Mouse (Mus musculus): ENCODE measurements around the gene Huwe1. TPM values are rescaled to one million over a fixed set of nuclear protein-coding genes. Genes with fewer than 3 reads are reported as not detected.

Huwe1 gene
- polyA plus RNA-seq, 1 experiment from 2014 or later = 47.6 TPM

DNA sequence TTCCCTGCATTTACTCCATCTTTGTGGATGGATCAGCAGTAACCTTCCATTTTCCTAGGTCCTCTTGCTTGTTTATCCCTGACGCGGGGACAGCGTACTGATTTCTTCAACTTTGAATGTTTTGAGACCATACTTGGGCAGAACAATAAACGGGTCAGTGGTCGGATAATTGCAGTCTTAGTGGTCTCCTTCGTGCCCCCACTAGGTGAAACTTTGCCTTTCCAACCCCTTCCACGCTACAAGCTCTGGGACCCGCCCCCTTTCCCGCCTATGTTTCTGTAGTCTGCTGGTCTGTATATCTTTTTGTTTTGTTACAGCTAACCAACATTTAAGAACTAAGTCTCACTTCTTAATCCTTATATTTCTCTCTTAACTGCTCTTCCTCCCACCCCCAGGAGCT, 3.8 kb downstream of the Huwe1 start:
- Histone ChIP-seq H3K4me2 (ENCODE audit: low read length) (peak overlapping the region; percentile 57), H3K9ac (ENCODE audit: low read depth, low read length) (peak overlapping the region; percentile 75), H3K27me3 (replicated peaks; ENCODE audit: control insufficient read depth, insufficient read depth, low read length) (no peaks in the 10 kb centered on the region; the same call in 1 of the 2 replicates), H3K27ac (ENCODE audit: low read depth, low read length) (no peak overlapping the region), H3K36me3 (ENCODE audit: control insufficient read depth, insufficient read depth, low read length) (no peaks in the 10 kb centered on the region), H3K4me3 (ENCODE audit: low read length) (peak overlapping the region; percentile 60), H3K4me1 (ENCODE audit: control insufficient read depth, insufficient read depth, low read depth, low read length) (peaks cover 7% of the 10 kb centered on the region), H3K9me3 (ENCODE audit: control insufficient read depth, low read length) (no peaks in the 10 kb centered on the region)
- no peak for ATAC-seq
- WGBS = 17% methylated on average over 9 of the region's 9 CpGs

GRCm38 (mm10) chrX:151811481-151811880, 10.9 kb downstream of the Huwe1 start:
- Histone ChIP-seq H3K27me3 (replicated peaks; ENCODE audit: control insufficient read depth, insufficient read depth, low read length) (no peaks in the 10 kb centered on the region), H3K36me3 (ENCODE audit: control insufficient read depth, insufficient read depth, low read length) (no peaks in the 10 kb centered on the region), H3K9ac (ENCODE audit: low read depth, low read length) (no peak overlapping the region), H3K27ac (ENCODE audit: low read depth, low read length) (no peak overlapping the region), H3K4me3 (ENCODE audit: low read length) (no peak overlapping the region), H3K4me2 (ENCODE audit: low read length) (no peak overlapping the region), H3K9me3 (ENCODE audit: control insufficient read depth, low read length) (no peaks in the 10 kb centered on the region), H3K4me1 (ENCODE audit: control insufficient read depth, insufficient read depth, low read depth, low read length) (no peaks in the 10 kb centered on the region)
- ATAC-seq = no peak
- 73% methylated on average over 6 of the region's 6 CpGs for WGBS

GRCm38 (mm10) chrX:151813656-151814055, 13.0 kb downstream of the Huwe1 start:
- Histone ChIP-seq H3K36me3 (ENCODE audit: control insufficient read depth, insufficient read depth, low read length) (no peaks in the 10 kb centered on the region), H3K9ac (ENCODE audit: low read depth, low read length) (no peak overlapping the region), H3K27ac (ENCODE audit: low read depth, low read length) (no peak overlapping the region), H3K4me2 (ENCODE audit: low read length) (no peak overlapping the region), H3K4me3 (ENCODE audit: low read length) (no peak overlapping the region), H3K9me3 (ENCODE audit: control insufficient read depth, low read length) (no peaks in the 10 kb centered on the region), H3K27me3 (replicated peaks; ENCODE audit: control insufficient read depth, insufficient read depth, low read length) (no peaks in the 10 kb centered on the region), H3K4me1 (ENCODE audit: control insufficient read depth, insufficient read depth, low read depth, low read length) (no peaks in the 10 kb centered on the region)
- WGBS = 92% methylated on average over 1 of the region's 1 CpGs
- no peak for ATAC-seq

DNA sequence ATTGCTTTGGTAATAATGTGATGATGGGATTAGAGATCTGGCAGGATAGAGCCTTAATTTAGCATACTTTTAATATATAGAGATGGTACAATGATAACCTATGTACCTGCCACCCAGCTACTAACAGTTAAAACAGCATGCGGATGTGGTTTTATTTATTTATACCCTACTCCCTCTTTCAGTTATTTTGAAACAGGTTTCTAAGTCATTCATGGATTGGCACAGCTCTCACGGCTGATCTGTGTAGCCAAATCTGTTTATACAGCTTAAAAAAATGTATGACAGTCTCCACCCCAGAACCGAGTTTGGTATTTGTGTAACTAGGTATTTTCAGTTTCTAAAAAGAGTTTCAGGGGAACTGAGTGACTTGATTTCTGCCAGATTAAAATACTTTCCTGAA, 17.1 kb downstream of the Huwe1 start:
- H3K27me3 ChIP-seq (replicated peaks; ENCODE audit: control insufficient read depth, insufficient read depth, low read length) = no peaks in the 10 kb centered on the region
- 85% methylated on average over 3 of the region's 3 CpGs for WGBS
- ATAC-seq = no peak

DNA sequence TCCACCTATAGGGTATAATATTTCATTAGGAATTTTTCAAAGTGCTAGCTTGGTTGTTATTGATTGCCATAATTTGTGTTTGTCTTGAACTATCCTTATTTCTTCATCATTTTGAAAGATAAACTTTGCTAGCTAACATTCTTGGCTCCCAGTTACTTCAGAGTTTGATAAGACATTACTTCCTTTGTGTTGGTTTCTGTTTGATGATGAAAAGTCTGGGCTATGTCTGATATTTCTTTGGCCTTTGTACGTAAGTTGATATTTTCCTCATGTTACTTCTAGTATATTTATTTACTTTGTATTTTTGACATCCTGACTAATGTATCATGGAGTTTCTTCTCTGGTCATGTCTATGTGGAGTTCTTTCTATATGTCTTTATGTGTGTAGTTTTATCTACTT, 28.4 kb downstream of the Huwe1 start:
- Histone ChIP-seq H3K4me3 (ENCODE audit: low read length) (no peak overlapping the region), H3K27ac (ENCODE audit: low read depth, low read length) (no peak overlapping the region), H3K4me2 (ENCODE audit: low read length) (no peak overlapping the region), H3K27me3 (replicated peaks; ENCODE audit: control insufficient read depth, insufficient read depth, low read length) (no peaks in the 10 kb centered on the region; the same call in 1 of the 2 replicates), H3K9me3 (ENCODE audit: control insufficient read depth, low read length) (no peaks in the 10 kb centered on the region), H3K9ac (ENCODE audit: low read depth, low read length) (no peak overlapping the region), H3K36me3 (ENCODE audit: control insufficient read depth, insufficient read depth, low read length) (no peaks in the 10 kb centered on the region), H3K4me1 (ENCODE audit: control insufficient read depth, insufficient read depth, low read depth, low read length) (no peaks in the 10 kb centered on the region)
- no peak for ATAC-seq
- 90% methylated on average over 1 of the region's 1 CpGs for WGBS

More for the DNA sequence above, 17.1 kb downstream of the Huwe1 start:
- H3K4me3 ChIP-seq (ENCODE audit: low read length) = no peak overlapping the region
- H3K4me2 ChIP-seq (ENCODE audit: low read length) = no peak overlapping the region
- H3K36me3 ChIP-seq (ENCODE audit: control insufficient read depth, insufficient read depth, low read length) = no peaks in the 10 kb centered on the region
- no peaks in the 10 kb centered on the region for H3K9me3 ChIP-seq (ENCODE audit: control insufficient read depth, low read length)
- H3K27ac ChIP-seq (ENCODE audit: low read depth, low read length) = no peak overlapping the region
- H3K4me1 ChIP-seq (ENCODE audit: control insufficient read depth, insufficient read depth, low read depth, low read length) = no peaks in the 10 kb centered on the region
- no peak overlapping the region for H3K9ac ChIP-seq (ENCODE audit: low read depth, low read length)

GRCm38 (mm10) chrX:151831260-151831659, 30.7 kb downstream of the Huwe1 start:
- Histone ChIP-seq H3K9me3 (ENCODE audit: control insufficient read depth, low read length) (no peaks in the 10 kb centered on the region), H3K27me3 (replicated peaks; ENCODE audit: control insufficient read depth, insufficient read depth, low read length) (no peaks in the 10 kb centered on the region; the same call in 1 of the 2 replicates), H3K4me3 (ENCODE audit: low read length) (no peak overlapping the region), H3K36me3 (ENCODE audit: control insufficient read depth, insufficient read depth, low read length) (no peaks in the 10 kb centered on the region), H3K27ac (ENCODE audit: low read depth, low read length) (no peak overlapping the region), H3K9ac (ENCODE audit: low read depth, low read length) (no peak overlapping the region), H3K4me2 (ENCODE audit: low read length) (no peak overlapping the region), H3K4me1 (ENCODE audit: control insufficient read depth, insufficient read depth, low read depth, low read length) (no peaks in the 10 kb centered on the region)
- no peak for ATAC-seq

GRCm38 (mm10) chrX:151832982-151833381, 32.4 kb downstream of the Huwe1 start:
- ATAC-seq = no peak
- no peaks in the 10 kb centered on the region for H3K4me1 ChIP-seq (ENCODE audit: control insufficient read depth, insufficient read depth, low read depth, low read length)

DNA sequence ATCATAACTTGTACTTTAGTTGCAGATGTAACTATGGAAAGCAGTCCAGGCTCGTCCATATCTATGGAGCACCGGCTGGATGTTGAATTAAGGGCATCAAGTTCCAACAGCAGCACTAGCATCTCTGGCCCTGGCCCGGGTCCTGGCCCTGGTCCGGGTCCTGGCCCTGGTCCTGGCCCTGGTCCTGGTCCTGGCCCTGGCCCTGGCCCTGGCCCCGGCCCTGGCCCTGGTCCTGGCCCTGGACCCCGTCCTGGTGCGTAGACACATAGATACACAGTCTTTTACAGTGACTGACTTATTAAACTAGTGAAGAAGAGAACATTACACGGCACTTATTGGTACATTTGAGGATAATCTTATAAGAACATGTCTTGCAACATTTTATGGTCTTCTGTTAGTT, 58.8 kb downstream of the Huwe1 start:
- WGBS = 90% methylated on average over 8 of the region's 8 CpGs
- Histone ChIP-seq H3K9ac (ENCODE audit: low read depth, low read length) (no peak overlapping the region), H3K4me1 (ENCODE audit: control insufficient read depth, insufficient read depth, low read depth, low read length) (no peaks in the 10 kb centered on the region), H3K9me3 (ENCODE audit: control insufficient read depth, low read length) (no peaks in the 10 kb centered on the region), H3K36me3 (ENCODE audit: control insufficient read depth, insufficient read depth, low read length) (peaks cover 6% of the 10 kb centered on the region), H3K27ac (ENCODE audit: low read depth, low read length) (no peak overlapping the region), H3K4me2 (ENCODE audit: low read length) (no peak overlapping the region), H3K4me3 (ENCODE audit: low read length) (no peak overlapping the region), H3K27me3 (replicated peaks; ENCODE audit: control insufficient read depth, insufficient read depth, low read length) (no peaks in the 10 kb centered on the region; the same call in 1 of the 2 replicates)
- no peak for ATAC-seq

More at GRCm38 (mm10) chrX:151832982-151833381, 32.4 kb downstream of the Huwe1 start:
- Histone ChIP-seq H3K4me3 (ENCODE audit: low read length) (no peak overlapping the region), H3K36me3 (ENCODE audit: control insufficient read depth, insufficient read depth, low read length) (no peaks in the 10 kb centered on the region), H3K9ac (ENCODE audit: low read depth, low read length) (no peak overlapping the region), H3K9me3 (ENCODE audit: control insufficient read depth, low read length) (no peaks in the 10 kb centered on the region), H3K4me2 (ENCODE audit: low read length) (no peak overlapping the region), H3K27ac (ENCODE audit: low read depth, low read length) (no peak overlapping the region), H3K27me3 (replicated peaks; ENCODE audit: control insufficient read depth, insufficient read depth, low read length) (no peaks in the 10 kb centered on the region; the same call in 1 of the 2 replicates)

GRCm38 (mm10) chrX:151910692-151911091, 110.1 kb downstream of the Huwe1 start:
- Histone ChIP-seq H3K4me3 (ENCODE audit: low read length) (no peak overlapping the region), H3K4me2 (ENCODE audit: low read length) (no peak overlapping the region), H3K27me3 (replicated peaks; ENCODE audit: control insufficient read depth, insufficient read depth, low read length) (peaks cover 3% of the 10 kb centered on the region; the same call in 1 of the 2 replicates), H3K36me3 (ENCODE audit: control insufficient read depth, insufficient read depth, low read length) (peaks cover 17% of the 10 kb centered on the region), H3K9me3 (ENCODE audit: control insufficient read depth, low read length) (no peaks in the 10 kb centered on the region), H3K4me1 (ENCODE audit: control insufficient read depth, insufficient read depth, low read depth, low read length) (no peaks in the 10 kb centered on the region), H3K27ac (ENCODE audit: low read depth, low read length) (no peak overlapping the region), H3K9ac (ENCODE audit: low read depth, low read length) (no peak overlapping the region)
- WGBS = 75% methylated on average over 1 of the region's 1 CpGs
- ATAC-seq = no peak

- Histone ChIP-seq H3K9ac (ENCODE audit: low read depth, low read length) (no peak overlapping the region), H3K27me3 (replicated peaks; ENCODE audit: control insufficient read depth, insufficient read depth, low read length) (peaks cover 3% of the 10 kb centered on the region; the same call in 1 of the 2 replicates), H3K9me3 (ENCODE audit: control insufficient read depth, low read length) (no peaks in the 10 kb centered on the region), H3K36me3 (ENCODE audit: control insufficient read depth, insufficient read depth, low read length) (peaks cover 17% of the 10 kb centered on the region), H3K27ac (ENCODE audit: low read depth, low read length) (no peak overlapping the region), H3K4me3 (ENCODE audit: low read length) (no peak overlapping the region), H3K4me2 (ENCODE audit: low read length) (no peak overlapping the region), H3K4me1 (ENCODE audit: control insufficient read depth, insufficient read depth, low read depth, low read length) (no peaks in the 10 kb centered on the region)
- WGBS = 90% methylated on average over 4 of the region's 4 CpGs
- ATAC-seq = no peak
Observed at GRCm38 (mm10) chrX:151912267-151912666, 111.7 kb downstream of the Huwe1 start.
